Mouse (Mus musculus): ENCODE measurements around the gene Olfr389. TPM values are rescaled to one million over a fixed set of nuclear protein-coding genes. Genes with fewer than 3 reads are reported as not detected.

Gene Olfr389
- not detected in 2 replicates for polyA plus RNA-seq (2016; fragmentation: Nextera tagmentation; extraction: Ambion mirVana)

DNA sequence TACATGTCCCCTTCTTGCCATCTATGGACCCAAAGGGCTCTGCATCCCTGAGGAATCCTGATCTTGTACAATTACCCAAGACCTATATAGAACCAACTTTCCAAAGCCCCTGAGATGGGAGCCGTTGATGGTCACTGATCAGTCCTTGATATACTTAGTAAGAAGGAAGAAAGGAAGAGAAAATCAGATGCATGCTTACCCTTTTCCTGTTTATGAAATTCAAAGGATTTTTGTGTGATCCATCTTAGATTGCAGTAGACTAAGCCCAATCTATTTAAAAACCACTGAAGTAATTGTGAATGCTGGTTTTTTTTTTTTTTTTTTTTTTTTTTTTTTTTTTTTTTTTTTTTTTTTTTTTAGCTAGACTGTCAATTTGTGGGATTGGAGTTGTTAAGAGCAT, at the start of gene Olfr389:
Gene Olfr389 (minus strand): TSS at position 101 of the 400 bp plus-strand sequence.
- Histone ChIP-seq H3K4me1 (no peaks in the 10 kb centered on the region), H3K9me3 (peaks cover 23% of the 10 kb centered on the region), H3K4me3 (no peak within 1 kb of the TSS), H3K27ac (no peak within 1 kb of the TSS), H3K36me3 (replicated peaks) (no peaks in the 10 kb centered on the region), H3K27me3 (ENCODE audit: poor library complexity, severe bottlenecking) (no peaks in the 10 kb centered on the region)
- WGBS, result 84% methylated on average over 1 of the region's 1 CpGs
- DNase-seq (ENCODE audit: extremely low spot score, low spot score), result no peak

DNA sequence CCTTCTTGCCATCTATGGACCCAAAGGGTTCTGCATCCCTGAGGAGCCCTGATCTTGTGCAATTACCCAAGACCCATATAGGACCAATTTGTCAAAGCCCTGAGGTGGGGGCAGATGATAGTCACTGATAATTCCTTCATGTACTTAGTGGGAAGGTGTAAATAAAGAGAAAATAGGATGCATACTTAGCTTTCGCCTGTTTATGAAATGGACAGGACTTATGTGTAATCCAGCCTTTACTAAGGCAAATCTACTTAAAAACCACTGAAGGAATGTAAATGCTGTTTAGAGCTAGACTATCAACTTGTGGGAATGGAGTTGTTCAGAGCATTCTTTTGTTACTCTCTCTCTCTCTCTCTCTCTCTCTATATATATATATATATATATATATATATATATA, 36.4 kb upstream of the Olfr389 start, which contains the start of gene Olfr392:
Gene Olfr392 (minus strand): TSS at position 101 of the 400 bp plus-strand sequence.
- Histone ChIP-seq H3K36me3 (replicated peaks) (no peaks in the 10 kb centered on the region), H3K9me3 (peaks cover 32% of the 10 kb centered on the region; the same call in 1 of the 2 replicates), H3K4me3 (no peak within 1 kb of the TSS), H3K4me1 (no peaks in the 10 kb centered on the region), H3K27me3 (ENCODE audit: poor library complexity, severe bottlenecking) (no peaks in the 10 kb centered on the region), H3K27ac (no peak within 1 kb of the TSS)
- 83% methylated on average over 1 of the region's 1 CpGs for WGBS
- no peak for DNase-seq (ENCODE audit: extremely low spot score, low spot score)

DNA sequence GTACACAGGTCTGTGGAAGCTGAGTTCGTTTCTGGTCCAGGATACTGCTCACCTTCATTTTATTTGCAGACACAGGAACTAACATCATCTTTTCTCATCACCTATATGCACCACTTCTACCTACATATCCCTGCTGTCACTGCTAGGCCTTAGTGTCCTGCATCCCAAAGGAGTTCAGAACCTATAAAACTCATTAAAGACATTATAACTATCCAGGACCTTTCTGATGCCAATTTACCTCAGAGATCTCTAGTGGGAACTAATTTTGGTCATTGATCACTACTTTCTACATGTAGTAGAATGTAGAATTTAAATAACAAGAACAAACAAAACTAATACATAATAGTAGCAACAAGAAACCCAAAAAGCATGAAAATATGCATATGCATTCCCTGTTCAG, 22.4 kb upstream of the Olfr389 start, which contains the start of gene Olfr391-ps:
Gene Olfr391-ps (minus strand): TSS at position 101 of the 400 bp plus-strand sequence.
- no peak within 1 kb of the TSS for H3K4me3 ChIP-seq
- peaks cover 30% of the 10 kb centered on the region for H3K9me3 ChIP-seq
- no peaks in the 10 kb centered on the region for H3K4me1 ChIP-seq
- H3K27ac ChIP-seq, result no peak within 1 kb of the TSS
- 26% methylated on average over 1 of the region's 1 CpGs for WGBS
- no peak for DNase-seq (ENCODE audit: extremely low spot score, low spot score)
- no peaks in the 10 kb centered on the region for H3K27me3 ChIP-seq (ENCODE audit: poor library complexity, severe bottlenecking)
- H3K36me3 ChIP-seq (replicated peaks), result no peaks in the 10 kb centered on the region

DNA sequence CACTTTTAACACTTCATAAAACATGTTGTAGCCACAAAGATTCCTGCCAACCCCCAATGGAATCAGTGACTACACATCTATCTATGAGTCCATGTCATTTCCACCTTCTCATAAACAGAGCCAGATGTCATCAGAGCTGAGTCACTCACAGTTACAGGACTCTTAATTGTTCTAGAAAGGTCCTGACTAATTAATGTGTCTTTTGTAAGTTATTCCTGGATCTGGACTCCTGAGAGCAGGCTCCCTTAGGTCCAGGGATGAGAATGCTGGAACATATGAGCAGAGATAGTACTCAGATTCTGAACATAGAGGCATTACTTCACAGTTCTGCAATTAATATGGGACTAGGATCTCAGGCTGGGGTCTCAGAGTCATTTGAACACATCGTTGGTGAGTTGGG, 2.2 kb upstream of the Olfr389 start, which contains the start of gene Olfr390:
Gene Olfr390 (plus strand): TSS at position 301 of the 400 bp plus-strand sequence.
- Histone ChIP-seq H3K4me3 (no peak within 1 kb of the TSS), H3K27ac (no peak within 1 kb of the TSS), H3K9me3 (peaks cover 27% of the 10 kb centered on the region), H3K36me3 (replicated peaks) (no peaks in the 10 kb centered on the region), H3K4me1 (no peaks in the 10 kb centered on the region), H3K27me3 (ENCODE audit: poor library complexity, severe bottlenecking) (no peaks in the 10 kb centered on the region)
- DNase-seq (ENCODE audit: extremely low spot score, low spot score), result no peak
- WGBS, result 65% methylated on average over 1 of the region's 1 CpGs

DNA sequence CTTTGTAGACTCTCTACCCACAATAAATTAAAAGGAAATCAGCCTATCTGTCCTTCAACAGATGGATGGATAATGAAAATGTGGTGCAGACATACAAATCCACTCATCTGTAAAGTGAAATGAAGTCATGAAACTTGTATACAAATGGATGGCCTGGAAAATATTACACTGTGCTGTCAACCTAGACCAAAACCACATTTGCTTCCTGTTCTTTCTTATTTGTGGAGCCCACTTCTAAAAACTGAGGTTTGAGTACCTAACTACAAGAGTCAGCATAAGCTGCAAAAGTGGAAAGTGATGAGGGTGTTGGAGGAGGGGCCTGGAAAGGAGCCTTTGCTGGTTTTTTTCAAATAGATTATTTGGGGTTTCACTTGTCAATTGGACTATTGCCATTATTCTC, 21.4 kb downstream of the Olfr389 start:
- Histone ChIP-seq H3K9me3 (peaks cover 44% of the 10 kb centered on the region), H3K27ac (no peak overlapping the region), H3K4me1 (no peaks in the 10 kb centered on the region), H3K27me3 (ENCODE audit: poor library complexity, severe bottlenecking) (no peaks in the 10 kb centered on the region), H3K4me3 (no peak overlapping the region), H3K36me3 (replicated peaks) (no peaks in the 10 kb centered on the region)
- no peak for DNase-seq (ENCODE audit: extremely low spot score, low spot score)

Other genes starting within 250 kb of the Olfr389 start
- gene Olfr385, start 187.7 kb downstream of the Olfr389 start, polyA plus RNA-seq (2016; fragmentation: Nextera tagmentation; extraction: Ambion mirVana), result not detected in 2 replicates
- gene Olfr384, start 182.1 kb downstream of the Olfr389 start, polyA plus RNA-seq (2016; fragmentation: Nextera tagmentation; extraction: Ambion mirVana), result not detected in 2 replicates
- not detected in 2 replicates for gene Zfp735, start 91.9 kb downstream of the Olfr389 start, polyA plus RNA-seq (2016; fragmentation: Nextera tagmentation; extraction: Ambion mirVana)
- not detected in 2 replicates for gene Olfr390, start 2.3 kb upstream of the Olfr389 start, polyA plus RNA-seq (2016; fragmentation: Nextera tagmentation; extraction: Ambion mirVana)
- gene Olfr391-ps, start 22.3 kb upstream of the Olfr389 start, polyA plus RNA-seq (2016; fragmentation: Nextera tagmentation; extraction: Ambion mirVana), result not detected in 2 replicates
- gene Olfr392, start 36.3 kb upstream of the Olfr389 start, polyA plus RNA-seq (2016; fragmentation: Nextera tagmentation; extraction: Ambion mirVana), result not detected in 2 replicates
- not detected in 2 replicates for gene Olfr393, start 70.7 kb upstream of the Olfr389 start, polyA plus RNA-seq (2016; fragmentation: Nextera tagmentation; extraction: Ambion mirVana)
- gene Olfr394, start 110.1 kb upstream of the Olfr389 start, polyA plus RNA-seq (2016; fragmentation: Nextera tagmentation; extraction: Ambion mirVana), result not detected in 2 replicates
- not detected in 2 replicates for gene Olfr395, start 128.6 kb upstream of the Olfr389 start, polyA plus RNA-seq (2016; fragmentation: Nextera tagmentation; extraction: Ambion mirVana)
- gene Olfr23, start 156.0 kb upstream of the Olfr389 start, polyA plus RNA-seq (2016; fragmentation: Nextera tagmentation; extraction: Ambion mirVana), result not detected in 2 replicates
- gene Olfr397, start 180.1 kb upstream of the Olfr389 start, polyA plus RNA-seq (2016; fragmentation: Nextera tagmentation; extraction: Ambion mirVana), result not detected in 2 replicates
- gene Olfr398, start 209.7 kb upstream of the Olfr389 start, polyA plus RNA-seq (2016; fragmentation: Nextera tagmentation; extraction: Ambion mirVana), result not detected in 2 replicates

All from forebrain, embryonic 10.5 days (tissue).